Mouse (Mus musculus): Measurements from ENCODE around the gene Gpn2.

The Gpn2 gene

GRCm38 (mm10) chr4:133624830-133625229 is 40.7 kb downstream of the Gpn2 start:
- DNase-seq (ENCODE audit: low read depth), result no peak

DNA sequence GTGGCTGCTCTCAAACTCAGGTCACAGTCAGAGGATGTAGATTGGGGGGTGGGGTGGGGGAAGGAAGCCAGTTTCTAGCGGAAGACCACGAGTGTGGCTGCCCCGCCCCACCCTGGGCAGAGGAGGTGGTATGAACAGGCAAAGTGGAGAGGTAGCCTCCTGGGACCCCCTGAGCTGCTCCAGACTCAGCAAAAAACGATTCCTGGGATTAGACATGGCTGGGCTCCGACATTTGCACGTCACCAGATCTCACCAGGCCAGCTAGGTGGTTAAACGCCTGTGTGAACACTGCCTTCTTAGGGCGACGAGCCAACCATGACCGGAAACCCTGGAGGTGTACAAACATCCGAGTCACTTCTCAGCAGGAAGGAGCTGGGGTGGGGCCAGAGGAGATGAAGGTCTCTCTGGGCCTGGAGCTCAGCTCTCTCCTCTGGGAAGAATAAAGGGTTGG is 41.5 kb downstream of the Gpn2 start:
- no peak for DNase-seq (ENCODE audit: low read depth)

GRCm38 (mm10) chr4:133626221-133626620 is 42.1 kb downstream of the Gpn2 start:
- no peak for DNase-seq (ENCODE audit: low read depth)

DNA sequence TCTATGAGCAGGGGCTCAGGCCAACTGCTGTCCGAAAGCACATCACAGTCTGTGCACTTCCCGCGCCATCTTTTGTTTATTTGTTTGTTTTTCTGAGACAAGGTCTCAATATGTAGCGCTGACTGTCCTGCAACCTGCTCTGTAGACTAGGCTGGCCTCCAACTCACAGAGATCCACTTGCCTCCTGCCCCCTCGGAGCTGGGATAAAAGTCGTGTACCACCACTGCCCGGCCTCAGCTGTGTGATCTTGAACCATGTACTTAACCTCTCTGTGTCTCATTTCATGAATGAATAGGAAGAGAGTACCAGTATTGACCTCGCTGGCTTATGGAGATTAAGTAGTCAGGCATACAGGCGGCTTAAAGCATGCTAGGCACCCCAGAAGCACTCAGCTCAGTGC is 42.5 kb downstream of the Gpn2 start:
- DNase-seq (ENCODE audit: low read depth), result no peak

- DNase-seq (ENCODE audit: low read depth), result no peak
Observed at GRCm38 (mm10) chr4:133627039-133627438, 42.9 kb downstream of the Gpn2 start.

DNA sequence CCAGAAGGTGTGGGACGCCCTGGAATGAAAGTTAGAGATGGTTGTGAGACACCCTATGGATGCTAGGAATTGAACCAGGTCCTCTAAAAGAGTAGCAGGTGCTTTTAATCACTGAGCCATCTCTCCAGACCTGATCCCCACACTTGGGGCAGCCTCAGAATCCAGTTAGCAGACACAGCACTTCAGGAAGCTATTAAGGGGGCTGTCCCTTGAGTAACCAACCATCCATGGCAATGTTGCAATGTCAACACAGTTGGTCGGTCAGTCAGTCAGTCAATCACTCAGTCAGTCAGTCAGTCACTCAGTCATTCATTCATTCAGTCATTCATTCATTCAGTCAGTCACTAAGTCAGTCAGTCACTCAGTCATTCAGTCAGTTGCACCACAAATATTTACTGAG is 44.4 kb downstream of the Gpn2 start:
- DNase-seq (ENCODE audit: low read depth), result no peak

DNA sequence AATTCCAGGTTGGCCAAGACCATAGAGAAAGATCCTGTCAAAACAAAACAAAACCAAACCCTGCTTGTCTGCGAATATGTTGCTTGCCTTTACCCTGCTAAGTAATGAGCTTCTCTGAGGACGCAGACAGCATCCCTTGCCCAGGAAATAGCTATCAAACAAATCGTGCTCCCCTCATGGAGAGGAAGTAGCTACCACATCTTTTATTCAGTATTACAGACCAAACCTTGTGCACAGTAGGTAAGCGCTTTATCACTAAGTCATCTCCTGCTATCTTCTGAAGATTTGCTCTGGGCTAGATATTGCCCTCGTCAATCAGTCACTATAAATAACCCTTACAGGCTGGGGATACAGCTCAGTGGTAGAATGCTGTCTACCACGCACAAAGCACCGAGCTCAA is 45.0 kb downstream of the Gpn2 start:
- no peak for DNase-seq (ENCODE audit: low read depth)

- no peak for DNase-seq (ENCODE audit: low read depth)
Observed at GRCm38 (mm10) chr4:133630326-133630920, 46.3 kb downstream of the Gpn2 start.

DNA sequence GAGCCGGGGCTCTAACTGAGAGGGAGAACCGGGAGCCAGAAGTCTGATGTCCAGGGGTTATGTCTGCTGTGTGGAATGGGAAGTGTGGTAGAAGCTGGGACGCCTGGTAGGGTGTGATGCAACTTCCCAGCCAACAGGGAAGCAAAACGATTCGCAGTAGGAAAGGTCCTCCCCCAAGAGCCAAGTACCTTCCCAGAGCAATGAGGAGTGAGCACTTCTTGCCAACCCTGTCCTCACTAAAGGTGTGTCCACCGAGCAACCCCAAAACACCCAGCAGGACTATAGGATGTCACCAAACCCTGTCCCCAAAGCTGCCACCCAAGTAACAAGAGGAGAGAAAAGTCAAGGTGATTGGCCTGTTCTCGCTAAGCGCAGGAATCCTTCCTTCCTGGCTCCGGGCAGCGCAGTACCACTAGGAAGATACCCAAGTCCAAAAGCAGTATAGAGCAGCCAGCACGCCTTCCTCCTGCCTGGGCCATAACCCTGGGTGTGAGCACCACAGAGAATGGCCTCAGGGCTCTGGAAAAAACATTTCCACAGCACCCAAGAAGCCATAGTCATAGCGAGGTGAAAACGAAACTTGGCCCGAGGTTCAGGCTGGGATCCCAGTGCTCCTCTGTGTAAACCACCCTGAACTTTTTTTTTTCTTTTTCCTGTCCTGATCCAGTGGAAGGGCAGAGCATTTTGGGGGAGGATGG is 47.1 kb downstream of the Gpn2 start:
- DNase-seq (ENCODE audit: low read depth), result no peak

DNA sequence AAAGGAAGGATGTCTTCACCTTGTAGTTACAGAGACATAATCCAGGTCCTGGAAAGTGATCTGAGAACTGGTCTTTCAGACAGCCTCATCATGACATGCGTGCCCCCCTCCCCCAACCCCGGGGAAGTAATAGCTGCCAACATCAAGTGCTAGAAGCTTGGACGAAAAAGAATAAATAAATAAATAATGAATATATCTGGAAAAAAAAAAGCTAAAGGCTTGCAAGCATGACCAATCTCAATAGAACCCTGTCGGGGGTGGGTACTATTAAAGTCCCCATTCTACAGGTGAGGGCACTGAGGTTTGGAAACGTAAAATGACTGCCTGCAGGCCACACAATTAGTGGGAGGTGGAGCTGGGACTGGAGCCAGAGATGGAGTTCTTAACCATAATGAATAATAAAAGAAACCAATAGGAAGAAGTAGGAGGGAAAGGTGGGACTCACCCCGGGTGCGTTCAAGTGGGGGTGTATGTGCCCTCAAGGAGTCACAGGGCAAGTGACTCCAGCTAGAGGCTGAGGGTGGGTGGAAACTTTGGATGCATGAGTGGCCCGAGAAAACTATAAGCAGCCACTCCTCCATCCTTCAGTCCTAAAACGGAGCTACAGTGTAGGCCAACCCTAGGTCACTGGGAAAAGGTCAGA is 47.7 kb downstream of the Gpn2 start:
- no peak for DNase-seq (ENCODE audit: low read depth)

- DNase-seq (ENCODE audit: low read depth), result no peak
Observed at GRCm38 (mm10) chr4:133632483-133633327, 48.5 kb downstream of the Gpn2 start.

GRCm38 (mm10) chr4:133633332-133634042 is 49.3 kb downstream of the Gpn2 start:
- DNase-seq (ENCODE audit: low read depth), result no peak

- no peak for DNase-seq (ENCODE audit: low read depth)
Observed at GRCm38 (mm10) chr4:133634043-133634410, 49.9 kb downstream of the Gpn2 start.
